Mouse (Mus musculus): ENCODE results near the gene Cnga4. TPM values are rescaled to one million over a fixed set of nuclear protein-coding genes. Genes with fewer than 3 reads are reported as not detected.

Cnga4 gene
- polyA plus RNA-seq, 1 experiment from 2014 or later = 0.11 TPM

- ATAC-seq (ENCODE audit: low FRiP score, low TSS enrichment) (no peak), DNase-seq (no peak)
- no peak overlapping the region for H3K9ac ChIP-seq (replicated peaks; ENCODE audit: low read length)
- H3K36me3 ChIP-seq (ENCODE audit: control insufficient read depth, insufficient read depth, low read length) = peaks cover 34% of the 10 kb centered on the region
- no peak overlapping the region for H3K27ac ChIP-seq (replicated peaks; ENCODE audit: low read depth, low read length)
- H3K9me3 ChIP-seq (ENCODE audit: control insufficient read depth, low read length) = no peaks in the 10 kb centered on the region
- H3K4me1 ChIP-seq (ENCODE audit: control insufficient read depth, insufficient read depth, low read length) = no peaks in the 10 kb centered on the region
- H3K4me2 ChIP-seq (ENCODE audit: low read length) = no peak overlapping the region
- H3K27me3 ChIP-seq (ENCODE audit: control insufficient read depth, insufficient read depth, low read length) = no peaks in the 10 kb centered on the region
- over 99% methylated on average over 3 of the region's 3 CpGs for WGBS
- H3K4me3 ChIP-seq (replicated peaks; ENCODE audit: low read depth, low read length) = no peak overlapping the region
Measured at GRCm38 (mm10) chr7:105373976-105374375, 30.4 kb upstream of the Cnga4 start.

- Histone ChIP-seq H3K4me2 (ENCODE audit: low read length) (no peak within 1 kb of the TSS), H3K9ac (replicated peaks; ENCODE audit: low read length) (no peak within 1 kb of the TSS), H3K27me3 (ENCODE audit: control insufficient read depth, insufficient read depth, low read length) (no peaks in the 10 kb centered on the region), H3K36me3 (ENCODE audit: control insufficient read depth, insufficient read depth, low read length) (peaks cover 43% of the 10 kb centered on the region), H3K9me3 (ENCODE audit: control insufficient read depth, low read length) (no peaks in the 10 kb centered on the region), H3K4me3 (replicated peaks; ENCODE audit: low read depth, low read length) (no peak within 1 kb of the TSS), H3K27ac (replicated peaks; ENCODE audit: low read depth, low read length) (no peak within 1 kb of the TSS), H3K4me1 (ENCODE audit: control insufficient read depth, insufficient read depth, low read length) (no peaks in the 10 kb centered on the region)
- no peak for ATAC-seq (ENCODE audit: low FRiP score, low TSS enrichment)
- WGBS = 95% methylated on average over 1 of the region's 1 CpGs
- no peak for DNase-seq
Measured at GRCm38 (mm10) chr7:105374866-105375265, 29.5 kb upstream of the Cnga4 start, which contains the start of gene Gm5901. TSS of gene Gm5901 (plus strand) at chr7:105375038.

- WGBS = 95% methylated on average over 3 of the region's 3 CpGs
- ATAC-seq (ENCODE audit: low FRiP score, low TSS enrichment) = no peak
- no peak overlapping the region for H3K9ac ChIP-seq (replicated peaks; ENCODE audit: low read length)
Measured at GRCm38 (mm10) chr7:105380329-105380728, 24.0 kb upstream of the Cnga4 start.

GRCm38 (mm10) chr7:105387696-105388095, 16.7 kb upstream of the Cnga4 start:
- H3K36me3 ChIP-seq (ENCODE audit: control insufficient read depth, insufficient read depth, low read length) = peaks cover 76% of the 10 kb centered on the region
- no peak overlapping the region for H3K9ac ChIP-seq (replicated peaks; ENCODE audit: low read length)
- DNase-seq (no peak), ATAC-seq (ENCODE audit: low FRiP score, low TSS enrichment) (no peak)
- H3K27me3 ChIP-seq (ENCODE audit: control insufficient read depth, insufficient read depth, low read length) = no peaks in the 10 kb centered on the region
- WGBS = 97% methylated on average over 2 of the region's 2 CpGs
- no peak overlapping the region for H3K27ac ChIP-seq (replicated peaks; ENCODE audit: low read depth, low read length)
- no peak overlapping the region for H3K4me2 ChIP-seq (ENCODE audit: low read length)
- no peaks in the 10 kb centered on the region for H3K4me1 ChIP-seq (ENCODE audit: control insufficient read depth, insufficient read depth, low read length)
- H3K9me3 ChIP-seq (ENCODE audit: control insufficient read depth, low read length) = no peaks in the 10 kb centered on the region
- H3K4me3 ChIP-seq (replicated peaks; ENCODE audit: low read depth, low read length) = no peak overlapping the region

More at GRCm38 (mm10) chr7:105380329-105380728, 24.0 kb upstream of the Cnga4 start:
- no peak for DNase-seq
- no peaks in the 10 kb centered on the region for H3K27me3 ChIP-seq (ENCODE audit: control insufficient read depth, insufficient read depth, low read length)
- no peak overlapping the region for H3K4me3 ChIP-seq (replicated peaks; ENCODE audit: low read depth, low read length)
- H3K36me3 ChIP-seq (ENCODE audit: control insufficient read depth, insufficient read depth, low read length) = peaks cover 90% of the 10 kb centered on the region
- H3K27ac ChIP-seq (replicated peaks; ENCODE audit: low read depth, low read length) = no peak overlapping the region
- H3K9me3 ChIP-seq (ENCODE audit: control insufficient read depth, low read length) = no peaks in the 10 kb centered on the region
- H3K4me1 ChIP-seq (ENCODE audit: control insufficient read depth, insufficient read depth, low read length) = no peaks in the 10 kb centered on the region
- no peak overlapping the region for H3K4me2 ChIP-seq (ENCODE audit: low read length)

- no peak for ATAC-seq (ENCODE audit: low FRiP score, low TSS enrichment)
- Histone ChIP-seq H3K4me2 (ENCODE audit: low read length) (no peak overlapping the region), H3K36me3 (ENCODE audit: control insufficient read depth, insufficient read depth, low read length) (peaks cover 56% of the 10 kb centered on the region), H3K4me3 (replicated peaks; ENCODE audit: low read depth, low read length) (no peak overlapping the region), H3K27ac (replicated peaks; ENCODE audit: low read depth, low read length) (no peak overlapping the region), H3K9ac (replicated peaks; ENCODE audit: low read length) (no peak overlapping the region), H3K27me3 (ENCODE audit: control insufficient read depth, insufficient read depth, low read length) (no peaks in the 10 kb centered on the region), H3K4me1 (ENCODE audit: control insufficient read depth, insufficient read depth, low read length) (no peaks in the 10 kb centered on the region), H3K9me3 (ENCODE audit: control insufficient read depth, low read length) (no peaks in the 10 kb centered on the region)
- 94% methylated on average over 2 of the region's 2 CpGs for WGBS
- DNase-seq = no peak
Measured at GRCm38 (mm10) chr7:105390236-105390635, 14.1 kb upstream of the Cnga4 start.

GRCm38 (mm10) chr7:105394606-105395005, 9.8 kb upstream of the Cnga4 start:
- Histone ChIP-seq H3K27me3 (ENCODE audit: control insufficient read depth, insufficient read depth, low read length) (no peaks in the 10 kb centered on the region), H3K4me3 (replicated peaks; ENCODE audit: low read depth, low read length) (no peak overlapping the region), H3K4me2 (ENCODE audit: low read length) (no peak overlapping the region), H3K36me3 (ENCODE audit: control insufficient read depth, insufficient read depth, low read length) (peaks cover 19% of the 10 kb centered on the region), H3K4me1 (ENCODE audit: control insufficient read depth, insufficient read depth, low read length) (peaks cover 6% of the 10 kb centered on the region), H3K9me3 (ENCODE audit: control insufficient read depth, low read length) (no peaks in the 10 kb centered on the region), H3K27ac (replicated peaks; ENCODE audit: low read depth, low read length) (no peak overlapping the region), H3K9ac (replicated peaks; ENCODE audit: low read length) (no peak overlapping the region)
- ATAC-seq (ENCODE audit: low FRiP score, low TSS enrichment) (no peak), DNase-seq (no peak)
- WGBS = 93% methylated on average over 1 of the region's 1 CpGs

GRCm38 (mm10) chr7:105395131-105395820, 9.1 kb upstream of the Cnga4 start:
- no peak for DNase-seq
- Histone ChIP-seq H3K9ac (replicated peaks; ENCODE audit: low read length) (no peak overlapping the region), H3K27me3 (ENCODE audit: control insufficient read depth, insufficient read depth, low read length) (no peaks in the 10 kb centered on the region), H3K36me3 (ENCODE audit: control insufficient read depth, insufficient read depth, low read length) (peaks cover 12% of the 10 kb centered on the region), H3K4me2 (ENCODE audit: low read length) (no peak overlapping the region), H3K9me3 (ENCODE audit: control insufficient read depth, low read length) (no peaks in the 10 kb centered on the region), H3K4me3 (replicated peaks; ENCODE audit: low read depth, low read length) (no peak overlapping the region), H3K27ac (replicated peaks; ENCODE audit: low read depth, low read length) (no peak overlapping the region), H3K4me1 (ENCODE audit: control insufficient read depth, insufficient read depth, low read length) (peaks cover 6% of the 10 kb centered on the region)
- ATAC-seq (ENCODE audit: low FRiP score, low TSS enrichment) = no peak

- Histone ChIP-seq H3K9ac (replicated peaks; ENCODE audit: low read length) (no peak overlapping the region), H3K4me1 (ENCODE audit: control insufficient read depth, insufficient read depth, low read length) (peaks cover 6% of the 10 kb centered on the region), H3K27me3 (ENCODE audit: control insufficient read depth, insufficient read depth, low read length) (no peaks in the 10 kb centered on the region), H3K27ac (replicated peaks; ENCODE audit: low read depth, low read length) (no peak overlapping the region), H3K4me3 (replicated peaks; ENCODE audit: low read depth, low read length) (no peak overlapping the region), H3K9me3 (ENCODE audit: control insufficient read depth, low read length) (no peaks in the 10 kb centered on the region), H3K36me3 (ENCODE audit: control insufficient read depth, insufficient read depth, low read length) (peaks cover 10% of the 10 kb centered on the region), H3K4me2 (ENCODE audit: low read length) (no peak overlapping the region)
- no peak for DNase-seq
- no peak for ATAC-seq (ENCODE audit: low FRiP score, low TSS enrichment)
Measured at GRCm38 (mm10) chr7:105396126-105396525, 8.2 kb upstream of the Cnga4 start.

Measured in midbrain, embryonic 14.5 days (tissue).